Mouse (Mus musculus): ENCODE results near the gene Gcnt7. TPM values are rescaled to one million over a fixed set of nuclear protein-coding genes. Genes with fewer than 3 reads are reported as not detected.
A peak's percentile ranks its signal among the peaks of the same experiment; 100 is the strongest.

The Gcnt7 gene
- total RNA-seq, 2 experiments from 2014 or later: not detected

DNA sequence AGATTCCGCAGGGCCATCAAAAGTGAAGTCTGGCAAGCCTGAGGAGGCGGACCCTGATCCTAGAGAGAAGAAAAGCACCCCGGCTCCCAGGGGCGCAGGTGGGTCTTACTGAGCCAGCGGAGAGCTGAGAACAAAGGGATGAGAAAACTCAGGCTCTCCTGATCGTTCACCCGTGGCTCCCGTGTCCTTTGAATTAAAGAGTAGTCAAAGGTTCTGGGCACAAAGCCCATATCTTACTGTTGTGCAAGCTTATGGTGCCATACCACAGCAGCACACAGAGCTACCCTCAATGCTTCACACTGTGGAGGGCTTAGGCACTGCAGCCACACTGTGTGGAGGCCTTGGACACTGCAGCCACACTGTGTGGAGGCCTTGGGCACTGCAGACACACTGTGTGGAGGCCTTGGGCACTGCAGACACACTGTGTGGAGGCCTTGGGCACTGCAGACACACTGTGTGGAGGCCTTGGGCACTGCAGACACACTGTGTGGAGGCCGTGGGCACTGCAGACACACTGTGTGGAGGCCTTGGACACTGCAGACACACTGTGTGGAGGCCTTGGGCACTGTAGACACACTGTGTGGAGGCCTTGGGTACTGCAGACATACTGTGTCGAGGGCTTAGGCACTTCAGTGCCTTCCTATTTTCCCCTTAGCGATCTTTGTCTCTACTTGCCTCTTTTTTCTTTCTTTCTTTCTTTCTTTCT is 8.2 kb upstream of the Gcnt7 start:
- ATAC-seq (replicated peaks; ENCODE audit: poor library complexity, severe bottlenecking): 0 out of 2 replicates have a peak, but pooled peaks have one; percentile 20

DNA sequence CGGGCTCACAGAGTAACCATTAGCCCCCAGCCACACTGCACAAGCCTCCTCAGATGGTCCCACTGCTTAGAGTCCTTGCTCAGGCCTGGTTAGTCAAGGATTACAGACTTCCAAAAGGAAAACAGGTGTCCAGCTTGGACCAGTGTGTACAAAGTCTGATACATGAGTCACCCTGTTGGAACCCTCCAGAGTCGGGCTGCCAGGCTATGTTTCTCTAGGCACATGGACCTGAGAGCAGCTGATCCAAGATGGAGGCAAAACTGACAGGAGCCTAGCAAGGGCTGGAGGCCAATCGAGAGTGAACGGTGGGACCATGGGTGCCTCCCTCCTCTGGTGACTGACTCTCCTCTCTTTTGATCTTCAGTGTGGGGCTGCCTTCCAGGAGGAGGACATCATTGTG is 4.4 kb upstream of the Gcnt7 start:
- no peak for ATAC-seq (replicated peaks; ENCODE audit: poor library complexity, severe bottlenecking)

DNA sequence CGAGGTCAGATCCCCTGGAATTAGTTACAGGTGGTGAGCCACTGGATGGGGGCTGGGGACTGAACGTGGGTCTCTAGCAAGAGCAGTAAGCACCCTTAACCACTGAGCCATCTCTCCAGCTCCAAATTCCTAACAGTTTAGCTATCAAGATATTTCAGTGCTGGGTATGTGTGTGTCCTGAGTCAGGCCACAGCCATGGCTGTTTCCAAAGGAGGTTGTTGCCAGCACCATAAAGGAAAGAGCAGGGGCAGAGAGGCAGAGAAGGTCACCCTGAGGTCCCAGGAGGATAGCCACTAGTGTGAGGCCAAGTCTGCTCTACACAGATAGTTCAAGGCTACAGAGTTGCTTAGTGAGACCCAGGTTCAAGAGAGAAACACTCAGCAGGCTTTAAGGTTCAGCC is 2.3 kb upstream of the Gcnt7 start:
- ATAC-seq (replicated peaks; ENCODE audit: poor library complexity, severe bottlenecking): no peak

DNA sequence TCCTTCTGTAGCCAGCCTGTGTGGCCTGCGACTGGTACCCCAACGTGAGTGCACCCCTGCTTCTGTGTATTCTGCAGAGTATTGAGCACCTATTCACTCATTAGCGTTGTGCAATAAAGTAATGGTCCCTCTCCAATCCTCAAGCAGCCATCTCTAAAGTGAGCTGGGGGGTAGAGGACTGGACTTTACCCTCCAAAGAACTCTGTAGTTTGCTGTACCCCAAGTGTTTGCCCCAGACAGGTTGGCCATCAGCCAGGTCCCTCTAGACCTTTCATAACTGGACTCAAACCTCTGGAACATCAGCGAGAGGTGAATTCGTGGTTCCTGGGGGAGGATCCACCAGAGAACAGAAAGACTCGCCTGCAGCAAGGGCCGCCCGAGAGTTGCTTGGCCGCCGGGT is 5.9 kb downstream of the Gcnt7 start:
- ATAC-seq (replicated peaks; ENCODE audit: poor library complexity, severe bottlenecking): no peak

DNA sequence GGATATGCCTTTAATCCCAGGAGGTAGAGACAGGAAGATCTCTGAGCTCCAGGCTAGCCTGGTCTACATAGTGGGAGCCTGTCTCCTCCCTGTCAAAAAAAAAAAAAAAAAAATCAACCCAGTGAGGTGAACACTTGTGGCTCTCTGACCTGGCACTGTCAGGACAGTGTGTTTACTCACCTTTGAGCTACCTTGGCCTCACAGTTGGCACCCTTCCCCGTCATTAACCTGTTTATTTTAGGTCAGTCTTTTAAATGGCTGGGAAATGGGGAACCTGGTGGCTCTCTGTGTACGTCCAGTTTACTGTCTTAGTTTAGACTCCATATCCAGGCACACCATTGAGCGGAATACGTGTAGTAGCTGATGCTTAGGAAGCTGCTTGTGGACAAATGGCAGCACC is 6.4 kb downstream of the Gcnt7 start:
- no peak for ATAC-seq (replicated peaks; ENCODE audit: poor library complexity, severe bottlenecking)

DNA sequence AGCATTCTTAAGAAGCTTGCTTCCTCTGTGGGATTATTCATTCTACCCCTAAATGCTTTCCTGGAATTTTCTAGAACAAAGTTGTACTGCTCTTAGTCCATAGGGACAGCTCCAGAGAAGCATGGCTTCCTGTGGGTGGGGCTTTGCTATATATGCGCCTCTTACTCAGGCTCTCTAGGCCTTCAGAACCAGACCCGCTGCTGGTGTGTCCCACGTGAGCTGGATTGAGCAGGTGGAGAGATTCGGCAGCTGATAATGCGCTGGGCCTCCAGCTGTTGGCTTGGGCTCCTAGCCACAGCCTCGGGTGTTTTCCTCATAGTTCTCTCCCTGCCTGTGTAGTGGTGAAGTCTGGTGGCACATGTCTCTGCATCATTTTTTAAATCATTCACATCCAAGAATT is 7.8 kb downstream of the Gcnt7 start:
- no peak for ATAC-seq (replicated peaks; ENCODE audit: poor library complexity, severe bottlenecking)

DNA sequence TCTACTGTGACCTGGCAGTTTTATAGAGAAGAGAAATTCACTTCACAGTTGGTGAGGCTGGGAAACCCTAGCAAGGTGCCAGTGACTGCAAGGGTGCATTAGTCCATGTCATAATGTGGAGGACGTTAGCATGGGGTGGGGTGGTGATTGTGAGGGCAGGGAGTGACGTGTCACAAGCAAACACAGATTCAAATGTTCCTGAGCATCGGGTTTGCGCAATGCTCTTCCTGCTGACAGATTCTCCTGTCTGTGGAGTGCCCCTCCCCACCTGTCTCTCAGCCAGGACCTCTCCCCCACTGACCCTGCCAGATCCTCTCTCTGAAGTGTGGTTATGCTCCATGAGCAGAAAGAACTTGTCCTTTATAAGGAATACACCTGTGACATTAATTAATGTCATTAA is 10.1 kb downstream of the Gcnt7 start:
- ATAC-seq (replicated peaks; ENCODE audit: poor library complexity, severe bottlenecking): no peak

DNA sequence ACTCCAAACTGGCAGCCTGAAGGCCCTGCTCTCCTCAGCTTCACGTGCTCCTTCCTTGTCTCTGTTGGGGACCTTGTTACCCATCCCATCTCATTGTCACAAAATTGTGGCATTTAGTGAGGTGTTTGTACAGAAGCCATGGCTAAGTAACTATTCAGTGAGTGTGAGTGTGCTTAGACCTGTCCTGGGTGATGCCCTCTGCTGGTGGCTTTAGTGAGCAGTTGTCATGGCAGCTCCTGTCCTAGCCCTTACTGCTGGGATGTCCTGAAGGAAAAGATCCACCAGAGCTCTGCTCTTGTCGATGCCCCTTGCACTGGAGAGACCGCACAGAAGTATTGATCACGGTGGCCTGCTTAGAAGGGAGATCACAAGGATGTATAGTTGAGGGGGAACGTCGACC is 11.1 kb downstream of the Gcnt7 start:
- peak; percentile 65 for ATAC-seq (replicated peaks; ENCODE audit: poor library complexity, severe bottlenecking)

DNA sequence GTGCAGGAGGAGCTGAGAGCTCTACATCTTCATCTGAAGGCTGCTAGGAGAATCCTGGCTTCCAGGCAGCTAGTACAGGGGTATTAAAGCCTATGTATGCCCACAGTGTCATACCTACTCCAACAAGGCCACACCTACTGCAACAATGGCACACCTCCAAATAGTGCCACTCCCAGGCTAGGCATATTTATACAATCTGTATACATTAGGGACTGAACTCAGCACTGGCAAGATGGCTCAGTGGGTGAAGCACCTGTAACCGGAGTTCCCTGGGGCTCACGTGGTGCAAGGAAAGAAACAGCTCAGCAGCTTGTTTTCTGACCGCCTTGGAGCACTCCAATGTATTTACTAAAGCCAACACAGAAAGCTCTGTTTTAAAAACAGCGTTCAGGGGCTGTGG is 12.8 kb downstream of the Gcnt7 start:
- no peak for ATAC-seq (replicated peaks; ENCODE audit: poor library complexity, severe bottlenecking)

DNA sequence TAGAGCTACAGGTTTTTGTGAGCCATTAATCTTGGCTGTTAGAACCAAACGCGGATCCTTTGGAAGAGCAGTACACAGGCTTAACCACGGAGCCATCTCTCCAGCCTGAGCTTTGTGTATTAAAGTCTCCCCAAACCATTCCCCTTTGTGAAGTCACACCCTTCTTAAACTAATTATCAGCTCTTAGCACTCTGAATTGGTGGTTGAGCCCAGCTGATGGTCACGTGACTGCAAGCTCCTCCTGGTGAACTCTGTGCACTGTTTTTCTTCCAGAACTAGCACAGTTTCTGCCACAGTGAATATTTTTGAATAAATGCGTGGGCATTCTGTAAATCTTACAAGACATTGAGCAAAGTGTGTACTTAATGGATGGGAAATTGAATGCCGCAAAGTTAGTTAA is 17.2 kb downstream of the Gcnt7 start:
- ATAC-seq (replicated peaks; ENCODE audit: poor library complexity, severe bottlenecking): no peak

DNA sequence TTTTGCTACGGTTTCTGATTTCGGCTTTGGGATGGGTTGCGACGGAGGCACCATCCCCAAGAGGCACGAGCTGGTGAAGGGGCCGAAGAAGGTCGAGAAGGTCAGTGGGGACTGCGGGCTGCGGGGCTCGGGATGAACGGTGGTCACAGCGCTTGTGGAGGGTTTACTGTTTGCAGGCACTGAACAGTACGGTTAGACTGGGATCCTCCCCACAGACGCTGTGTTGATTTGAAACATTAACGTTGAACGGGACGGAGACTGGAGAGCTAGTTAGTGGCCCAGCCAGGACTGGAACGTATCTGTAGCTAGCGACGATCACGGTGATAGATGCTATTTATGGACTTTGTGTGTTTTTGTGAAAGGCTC is 17.8 kb downstream of the Gcnt7 start:
- peak; percentile 23 for ATAC-seq (replicated peaks; ENCODE audit: poor library complexity, severe bottlenecking)

DNA sequence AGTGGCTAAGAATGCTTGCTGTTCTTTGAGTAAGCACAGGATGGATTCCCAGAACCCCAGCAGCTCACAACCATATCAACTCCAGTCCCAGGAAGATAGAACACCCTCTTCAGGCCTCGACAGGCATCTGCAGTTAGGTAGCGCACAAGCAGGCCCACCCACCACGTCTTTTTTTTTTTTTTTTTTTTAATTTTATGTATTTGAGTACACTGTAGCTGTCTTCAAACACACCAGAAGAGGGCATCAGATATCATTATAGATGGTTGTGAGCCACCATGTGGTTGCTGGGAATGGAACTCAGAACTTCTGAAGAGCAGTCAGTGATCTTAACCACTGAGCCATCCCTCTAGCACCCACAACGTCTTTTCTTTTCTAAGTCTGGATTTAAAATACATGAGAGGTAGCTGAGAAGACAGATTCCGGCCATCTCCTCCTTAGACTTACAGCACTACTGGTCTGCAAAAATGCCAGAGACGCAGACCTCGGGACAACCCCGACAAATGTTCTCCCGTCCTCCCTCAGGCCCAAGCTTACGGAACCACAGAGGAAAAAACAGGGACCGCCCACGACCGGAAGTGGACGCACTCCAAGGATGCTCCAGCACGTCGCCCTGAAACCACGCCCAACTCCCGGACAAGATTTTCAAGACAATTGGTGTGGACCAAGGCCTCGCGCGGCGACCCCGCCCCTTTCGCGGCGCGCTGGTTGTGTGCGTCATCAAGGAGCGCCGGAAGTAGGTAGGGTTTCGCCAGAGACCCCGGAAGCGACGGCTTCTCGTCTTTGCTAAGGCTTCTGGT is 18.4 kb downstream of the Gcnt7 start, which contains the start of gene Rtf2:
TSS of gene Rtf2 (plus strand) at position 714 of the 797 bp plus-strand sequence.
- peak; percentile 81 for ATAC-seq (replicated peaks; ENCODE audit: poor library complexity, severe bottlenecking)

DNA sequence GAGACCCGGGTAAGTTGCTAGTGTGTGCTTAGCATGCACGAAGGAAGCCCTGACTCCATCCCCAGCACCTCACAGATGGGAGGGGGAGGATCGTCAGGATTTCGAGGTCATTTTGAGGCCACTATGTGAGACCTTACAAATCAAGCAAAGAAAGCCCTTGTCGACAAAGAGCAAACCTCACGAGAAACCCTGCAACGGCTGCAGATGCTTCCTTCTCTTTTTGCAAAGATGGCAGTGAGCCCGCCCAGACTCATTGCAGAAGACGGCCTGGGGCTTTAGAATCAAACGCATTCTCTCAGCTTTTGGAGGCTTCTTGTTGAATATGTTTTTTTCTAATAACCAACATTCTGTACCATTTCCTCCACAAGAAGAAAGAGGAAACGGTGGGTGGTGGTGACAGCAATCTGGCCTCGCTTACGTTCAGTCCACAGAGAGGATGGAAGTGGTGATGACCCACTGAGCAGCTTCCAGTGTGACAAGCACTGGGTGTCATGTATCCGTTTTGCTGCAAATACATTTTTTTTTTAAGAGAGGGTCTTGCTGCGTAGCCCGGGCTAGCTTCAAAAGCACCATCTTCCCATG is 20.9 kb downstream of the Gcnt7 start:
- ATAC-seq (replicated peaks; ENCODE audit: poor library complexity, severe bottlenecking): peak; percentile 58

DNA sequence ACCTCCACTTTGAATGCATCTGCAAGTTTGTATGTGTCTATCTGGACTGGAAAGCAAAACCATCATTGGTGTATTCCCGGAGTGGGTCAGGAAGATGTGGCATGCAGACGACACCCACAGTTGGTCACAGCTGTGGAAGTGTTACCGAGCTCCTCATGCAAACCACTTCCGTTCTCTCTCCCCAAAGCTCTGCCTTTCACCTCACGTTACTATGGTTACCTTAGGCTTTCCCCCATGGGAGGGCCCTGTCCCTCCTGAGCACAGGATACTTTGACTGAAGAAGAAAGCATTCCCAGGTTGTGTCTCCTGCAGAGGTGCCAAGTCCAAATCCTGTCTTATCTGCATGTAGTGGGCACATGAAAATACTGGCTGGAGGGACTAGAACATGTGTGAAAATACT is 24.6 kb downstream of the Gcnt7 start:
- peak; percentile 73 for ATAC-seq (replicated peaks; ENCODE audit: poor library complexity, severe bottlenecking)

DNA sequence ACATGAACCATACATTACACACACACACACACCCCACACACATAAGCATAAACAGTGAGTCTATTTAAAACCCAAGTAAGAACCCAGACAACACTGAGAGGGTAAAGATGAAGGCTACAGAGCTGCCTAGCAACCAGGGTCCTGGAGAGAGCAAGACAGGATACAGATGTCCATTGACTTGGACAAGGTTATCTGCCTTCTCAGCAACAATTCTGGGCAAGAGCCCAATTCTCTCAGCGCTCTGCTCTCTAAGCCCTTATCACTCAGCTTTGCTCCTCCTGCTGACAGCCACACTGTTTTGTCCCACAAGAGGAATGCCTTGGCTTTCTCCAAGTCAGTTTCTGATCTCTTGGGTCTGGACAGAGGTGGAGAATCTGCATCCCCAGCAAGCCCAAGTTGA is 27.8 kb downstream of the Gcnt7 start:
- ATAC-seq (replicated peaks; ENCODE audit: poor library complexity, severe bottlenecking): no peak

DNA sequence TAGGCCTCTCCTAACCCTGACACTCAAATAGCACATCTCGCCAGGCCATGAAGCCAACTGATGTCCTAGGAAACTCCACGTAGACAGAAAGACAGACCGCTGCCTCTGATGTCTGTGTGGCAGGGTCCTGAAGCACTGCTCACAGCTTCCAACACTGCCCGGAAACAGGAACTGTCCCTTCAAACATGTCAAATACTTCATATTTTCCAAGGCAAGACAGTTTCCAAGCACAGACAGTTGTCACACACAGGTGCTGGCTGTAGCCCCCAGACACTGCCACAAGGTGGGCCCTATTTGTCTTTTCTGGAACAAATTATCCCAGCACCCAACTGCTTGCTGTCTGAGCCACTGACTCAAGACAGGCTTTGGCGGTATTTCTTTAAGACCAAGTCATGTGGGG is 40.2 kb downstream of the Gcnt7 start:
- ATAC-seq (replicated peaks; ENCODE audit: poor library complexity, severe bottlenecking): no peak; the same call in 1 of the 2 replicates

DNA sequence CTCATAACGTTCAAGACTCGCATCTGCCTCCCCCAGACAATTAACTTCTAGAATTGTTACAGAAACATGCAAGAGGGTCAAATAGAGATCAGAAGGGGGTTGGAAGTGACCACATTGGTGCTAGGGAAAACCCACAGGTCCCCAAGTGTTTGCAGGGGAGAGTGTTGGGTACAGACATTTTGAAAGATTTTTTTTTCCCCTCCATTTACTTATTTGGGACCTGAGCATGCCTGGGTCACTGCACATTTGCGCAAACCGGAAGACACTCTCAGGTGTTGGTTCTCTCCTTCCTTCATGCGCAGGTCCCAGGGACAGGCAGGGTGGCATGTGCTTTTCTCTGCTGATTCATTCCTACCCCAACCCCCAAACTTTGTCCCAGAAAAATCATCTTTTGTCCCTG is 41.5 kb downstream of the Gcnt7 start:
- ATAC-seq (replicated peaks; ENCODE audit: poor library complexity, severe bottlenecking): no peak

DNA sequence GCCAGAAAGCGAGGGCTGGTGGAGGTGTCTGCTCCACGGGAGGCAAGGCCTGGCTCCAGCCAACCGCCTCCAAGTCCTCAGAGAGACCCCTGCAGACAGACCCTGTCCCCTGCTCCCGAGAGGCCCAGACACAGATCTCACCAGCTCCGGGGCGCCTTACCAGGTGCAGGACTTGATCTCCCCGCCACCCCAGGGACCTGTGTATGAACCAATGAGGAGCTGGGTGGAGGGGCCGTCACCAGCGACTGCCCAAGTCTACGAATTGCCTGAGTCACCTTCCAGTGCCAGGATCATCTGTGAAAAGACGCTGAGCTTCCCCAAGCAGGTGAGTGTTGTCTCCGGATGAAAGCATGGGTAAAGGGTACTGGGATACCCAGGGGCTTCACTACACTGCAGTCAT is 42.2 kb downstream of the Gcnt7 start:
- no peak for ATAC-seq (replicated peaks; ENCODE audit: poor library complexity, severe bottlenecking)

DNA sequence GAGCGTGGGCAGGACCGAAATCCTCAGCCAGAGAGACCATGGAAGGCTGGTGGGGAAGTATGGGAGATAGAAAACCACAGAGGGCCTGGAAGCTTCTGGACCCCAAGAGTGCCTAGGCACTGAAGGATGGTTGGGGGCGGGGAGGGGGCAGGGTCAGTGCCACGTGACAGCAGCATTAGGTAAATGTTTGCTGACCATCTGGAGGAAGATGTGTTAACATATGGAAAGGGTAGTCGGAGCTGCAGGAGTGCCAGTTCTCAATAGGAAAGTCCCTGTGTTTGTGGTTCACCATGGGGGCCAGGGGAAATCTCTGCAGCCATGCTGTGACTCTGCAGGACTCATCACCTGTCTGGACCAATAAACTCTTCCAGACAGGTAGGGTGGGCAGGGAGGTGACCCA is 44.5 kb downstream of the Gcnt7 start:
- ATAC-seq (replicated peaks; ENCODE audit: poor library complexity, severe bottlenecking): no peak

DNA sequence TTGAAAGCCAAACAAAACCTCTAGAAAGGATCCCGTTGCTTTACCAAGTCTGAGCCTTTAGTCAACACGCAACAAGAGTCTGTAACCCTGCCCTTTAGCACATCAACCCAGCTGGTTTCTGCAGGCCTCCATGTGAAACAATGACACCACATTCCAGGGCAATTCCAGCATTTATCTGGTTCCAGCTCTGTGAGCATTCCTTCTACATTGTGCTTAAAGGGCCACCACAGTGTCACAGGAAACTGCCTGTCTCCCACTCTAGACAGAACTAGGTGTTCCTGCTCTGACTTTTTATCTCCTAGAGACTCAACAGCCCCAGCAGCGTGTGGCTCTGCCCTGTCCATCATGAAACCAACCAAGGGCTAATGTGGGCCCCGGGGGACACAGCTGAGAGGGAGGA is 45.1 kb downstream of the Gcnt7 start:
- no peak for ATAC-seq (replicated peaks; ENCODE audit: poor library complexity, severe bottlenecking)

DNA sequence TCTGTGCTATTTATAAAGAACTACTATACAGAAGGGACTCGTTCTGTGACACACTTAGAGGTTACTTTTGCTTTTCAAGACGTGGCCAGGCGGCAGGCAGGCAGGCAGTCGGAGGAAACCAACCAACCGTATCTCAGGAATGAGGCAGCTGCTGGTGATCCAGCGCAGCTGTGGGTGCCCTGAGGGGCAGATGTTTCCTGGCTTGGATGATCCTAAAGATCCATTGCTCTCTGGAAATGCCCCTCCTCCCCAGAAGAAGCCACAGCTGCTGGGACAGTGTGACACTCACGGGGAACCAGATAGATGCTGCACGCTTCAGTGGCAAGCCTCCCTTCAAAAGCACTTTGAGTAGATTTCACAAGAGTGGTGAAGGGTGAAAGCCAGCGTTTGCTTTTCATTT is 45.9 kb downstream of the Gcnt7 start:
- ATAC-seq (replicated peaks; ENCODE audit: poor library complexity, severe bottlenecking): peak; percentile 52

DNA sequence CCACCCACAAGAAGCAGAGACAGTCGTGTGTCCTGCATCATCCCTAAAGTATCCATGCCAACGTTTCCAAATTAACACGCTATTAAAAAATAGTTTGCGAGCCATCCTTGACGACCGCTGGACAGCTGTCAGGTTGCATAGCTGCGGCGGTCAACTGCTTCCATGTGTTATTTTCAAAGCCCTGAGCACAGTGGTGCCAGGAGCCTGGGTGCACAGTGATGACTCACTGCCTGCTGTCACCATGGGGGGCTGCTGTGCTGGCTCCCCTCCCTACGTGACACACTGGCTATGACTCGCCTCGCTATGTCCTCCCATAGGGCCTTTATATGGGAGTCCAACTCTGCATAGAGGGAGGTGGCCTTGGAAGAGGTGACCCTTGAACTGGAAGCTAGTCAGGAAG is 47.3 kb downstream of the Gcnt7 start:
- no peak for ATAC-seq (replicated peaks; ENCODE audit: poor library complexity, severe bottlenecking)
